Mouse (Mus musculus) heart, adult 2 months (tissue): Measurements from ENCODE around the gene 9130213A22Rik. TPM values are rescaled to one million over a fixed set of nuclear protein-coding genes. Genes with fewer than 3 reads are reported as not detected.

ENCODE experiments used
- DNase-seq, 2 experiments: peaks; one replicate each; pipeline ENCODE4 v3.0.0; 2021
- H3K27ac ChIP-seq: fragments of 200-600 bp; 2 replicates; pipeline ENCODE4 v1.8.1; 2022
- H3K27me3 ChIP-seq: fragments of 200-500 bp; 2 replicates; pipeline ENCODE4 v1.6.1; 2012; ENCODE audit warnings: mild to moderate bottlenecking, low read length, inconsistent platforms, mixed read lengths; ENCODE audit not compliant: control insufficient read depth, insufficient read depth
- H3K36me3 ChIP-seq: fragments of 200-500 bp; 2 replicates; pipeline ENCODE4 v1.6.1; 2012; ENCODE audit warnings: low read length, inconsistent platforms; ENCODE audit not compliant: control insufficient read depth, insufficient read depth
- H3K4me1 ChIP-seq: fragments of 200-500 bp; 2 replicates; pipeline ENCODE4 v1.6.1; 2011; ENCODE audit warnings: low read length; ENCODE audit not compliant: control insufficient read depth, insufficient read depth
- H3K4me3 ChIP-seq: fragments of 200-600 bp; 2 replicates; pipeline ENCODE4 v1.8.1; 2022
- H3K79me2 ChIP-seq: fragments of 200-500 bp; replicated peaks from 2 replicates; pipeline ENCODE4 v1.6.1; 2012; ENCODE audit warnings: mild to moderate bottlenecking, inconsistent platforms, low read length, moderate library complexity, mixed read lengths; ENCODE audit not compliant: control insufficient read depth, insufficient read depth
- H3K9ac ChIP-seq: fragments of 200-500 bp; 2 replicates; pipeline ENCODE4 v1.6.1; 2012; ENCODE audit warnings: low read depth, mild to moderate bottlenecking, control low read depth, inconsistent platforms, low read length, mixed read lengths
- CTCF ChIP-seq: fragments of 200-600 bp; IDR thresholded peaks from 2 replicates; pipeline ENCODE4 v1.8.1; 2022; ENCODE audit warnings: antibody characterized with exemption, mild to moderate bottlenecking, moderate library complexity
- EP300 ChIP-seq: fragments of 200-500 bp; IDR thresholded peaks from 2 replicates; pipeline ENCODE4 v1.6.1; 2011; ENCODE audit warnings: low read depth, low read length, control low read depth; ENCODE audit not compliant: insufficient read depth
- POLR2A ChIP-seq: fragments of 200-500 bp; IDR thresholded peaks from 2 replicates; pipeline ENCODE4 v1.6.1; 2011; ENCODE audit warnings: mild to moderate bottlenecking, low read depth, low read length, control low read depth; ENCODE audit not compliant: insufficient read depth
- WGBS: fragments of 180-500 bp; shearing (Covaris S2); methylation state at CpG from one replicate; pipeline ENCODE4 v1.1.7; 2018; 5-methylcytosine and 5-hydroxymethylcytosine counted together
- intact Hi-C: fragments of 180-260 bp; cut with DNase I; formaldehyde crosslinking; loops from one replicate; pipeline ENCODE4 v1.15.1; 2025
- polyA plus RNA-seq: library from polyadenylated mRNA; depleted of rRNA; stranded (reverse); fragments of >200 nt; gene quantifications from 2 replicates; pipeline ENCODE4 v1.2.3, GENCODE M21; 2012
- total RNA-seq, 2 experiments: library from RNA; stranded (reverse); gene quantifications; 2 replicates each; pipeline ENCODE4 v1.2.3; 2021

9130213A22Rik gene
- total and polyA plus RNA-seq, 3 experiments, result 0.21 to 0.82 (median 0.23) TPM

DNA sequence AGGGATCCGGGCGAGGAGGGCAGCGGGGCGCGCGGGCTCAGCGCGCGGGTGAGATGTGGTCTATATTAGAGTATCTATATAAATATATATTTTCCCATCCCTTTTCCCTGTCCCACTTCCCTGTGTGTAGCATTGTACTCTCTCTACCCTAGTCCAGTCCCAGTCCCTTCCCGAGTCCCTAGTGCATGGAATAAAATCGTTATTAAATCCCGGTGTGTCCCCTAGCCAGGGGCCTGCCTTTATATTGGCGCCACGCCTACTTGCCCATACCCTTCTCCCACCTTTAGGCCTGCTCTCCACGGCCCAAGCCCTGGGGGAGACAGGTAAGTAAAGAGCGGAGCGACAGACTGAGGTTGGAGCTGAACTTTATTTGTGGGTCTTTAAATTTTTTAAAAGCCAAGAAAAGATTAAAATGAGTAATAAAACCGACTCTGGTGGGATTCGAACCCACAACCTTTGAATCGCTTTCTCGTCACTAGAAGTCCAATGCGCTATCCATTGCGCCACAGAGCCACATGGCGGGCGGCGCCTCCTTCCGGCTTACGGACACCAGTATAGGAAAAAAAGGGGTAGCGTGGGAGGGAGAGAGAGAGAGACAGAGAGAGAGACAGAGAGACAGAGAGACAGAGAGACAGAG lies 785 bp upstream of the 9130213A22Rik start:
- peak; percentile 82 for TF ChIP-seq EP300
- TF ChIP-seq POLR2A, result 0 out of 2 replicates have a peak, but pooled peaks have one; percentile 22
- peak; percentile 27 for TF ChIP-seq CTCF
- H3K4me3 ChIP-seq, result peak overlapping the region; percentile 61
- 1% methylated on average over 29 of the region's 29 CpGs for WGBS
- peaks cover 6% of the 10 kb centered on the region; the same call in 1 of the 2 replicates for H3K4me1 ChIP-seq
- no peaks in the 10 kb centered on the region for H3K27me3 ChIP-seq
- H3K9ac ChIP-seq, result peak overlapping the region; percentile 79
- H3K27ac ChIP-seq, result peak overlapping the region; percentile 88
- peak; percentile 88 to 89 for DNase-seq
- intact Hi-C loops, result loop anchor here (5.0 kb wide), 1 partner anchor 156 kb away; the partner anchor contains the start of gene Slc25a35
- no peaks in the 10 kb centered on the region for H3K36me3 ChIP-seq
- no peaks in the 10 kb centered on the region for H3K79me2 ChIP-seq

DNA sequence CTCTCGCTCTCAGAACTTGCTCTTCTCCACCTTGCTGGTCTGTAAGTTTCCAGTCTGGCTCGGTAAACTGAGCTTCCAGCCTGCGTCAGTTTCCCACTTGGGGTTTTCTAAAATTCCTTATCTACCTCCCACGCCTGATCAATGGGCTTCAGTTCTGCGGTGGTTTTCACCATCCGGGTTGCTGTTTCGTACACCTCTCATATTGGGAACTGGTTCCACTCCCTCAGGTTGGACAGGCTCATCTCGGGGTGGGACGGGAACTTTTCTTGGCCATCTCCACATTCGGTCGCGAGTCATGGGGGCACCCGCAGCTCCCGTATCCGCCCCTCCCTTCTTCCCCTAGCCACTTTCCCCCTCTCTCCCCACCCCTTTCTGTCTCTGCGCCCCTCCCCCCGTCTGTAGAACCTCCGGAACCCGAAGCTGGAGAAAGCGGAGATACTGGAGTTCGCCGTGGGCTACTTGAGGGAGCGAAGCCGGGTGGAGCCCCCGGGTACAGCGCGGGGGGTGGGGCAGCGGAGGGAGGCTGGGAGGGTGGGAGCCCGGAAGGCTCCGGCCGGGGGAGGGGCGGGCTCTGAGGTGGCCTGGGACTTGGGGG lies 551 bp downstream of the 9130213A22Rik start:
- 2% methylated on average over 31 of the region's 32 CpGs for WGBS
- Histone ChIP-seq H3K9ac (peak overlapping the region; percentile 79), H3K4me1 (peaks cover 6% of the 10 kb centered on the region; the same call in 1 of the 2 replicates), H3K79me2 (no peaks in the 10 kb centered on the region), H3K4me3 (peak overlapping the region; percentile 61), H3K27ac (peak overlapping the region; percentile 88), H3K36me3 (no peaks in the 10 kb centered on the region), H3K27me3 (no peaks in the 10 kb centered on the region)
- no peak for DNase-seq
- intact Hi-C loops, result loop anchor here (1.0 to 5.0 kb wide), 2 partner anchors 55 to 155 kb away; partner anchors contain the start of gene Slc25a35
- no peak for TF ChIP-seq EP300
- no peak for TF ChIP-seq POLR2A
- TF ChIP-seq CTCF, result no peak

DNA sequence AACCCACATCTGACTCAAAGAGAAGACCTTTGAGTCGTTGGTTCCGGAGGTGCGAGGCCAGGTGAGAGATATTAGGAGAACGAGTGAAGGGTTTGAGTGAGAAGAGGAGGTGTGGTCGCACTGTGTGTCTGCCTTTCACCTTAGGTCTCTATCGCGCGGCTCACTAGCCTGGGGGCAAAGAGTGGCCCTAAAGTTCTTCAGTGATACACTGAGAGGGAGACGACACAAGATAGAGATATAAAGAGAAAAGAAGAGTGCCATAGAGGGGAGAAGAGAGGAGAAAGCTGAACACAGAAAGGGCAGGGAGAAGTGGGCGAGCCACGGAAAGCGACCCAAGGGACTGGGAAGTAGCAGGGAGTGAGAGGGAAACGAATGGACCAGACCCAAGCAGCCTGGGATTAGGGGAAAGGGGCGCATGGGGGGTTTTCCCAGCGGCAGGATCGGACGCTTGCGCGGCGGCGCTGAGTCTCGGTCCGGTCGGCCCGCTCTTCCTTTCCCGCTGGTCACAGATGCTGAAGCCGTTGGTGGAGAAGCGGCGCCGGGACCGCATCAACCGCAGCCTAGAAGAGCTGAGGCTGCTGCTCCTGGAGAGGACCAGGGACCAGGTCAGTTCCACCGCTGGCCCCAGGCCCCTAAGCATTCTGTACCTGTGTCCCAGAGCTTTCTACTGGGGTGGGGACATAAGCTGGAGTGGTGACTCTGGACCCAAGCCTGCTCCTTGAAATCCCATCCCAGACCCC lies 1.2 kb downstream of the 9130213A22Rik start:
- DNase-seq, result peak; percentile 59 to 69
- intact Hi-C loops, result loop anchor here (5.0 kb wide), 1 partner anchor 154 kb away; the partner anchor contains the start of gene Slc25a35
- Histone ChIP-seq H3K27ac (peak overlapping the region; percentile 88), H3K9ac (peak overlapping the region; percentile 79), H3K36me3 (no peaks in the 10 kb centered on the region), H3K4me1 (peaks cover 6% of the 10 kb centered on the region; the same call in 1 of the 2 replicates), H3K27me3 (no peaks in the 10 kb centered on the region), H3K79me2 (no peaks in the 10 kb centered on the region), H3K4me3 (peak overlapping the region; percentile 61)
- TF ChIP-seq EP300, result no peak
- no peak for TF ChIP-seq POLR2A
- TF ChIP-seq CTCF, result no peak
- WGBS, result 8% methylated on average over 33 of the region's 33 CpGs

DNA sequence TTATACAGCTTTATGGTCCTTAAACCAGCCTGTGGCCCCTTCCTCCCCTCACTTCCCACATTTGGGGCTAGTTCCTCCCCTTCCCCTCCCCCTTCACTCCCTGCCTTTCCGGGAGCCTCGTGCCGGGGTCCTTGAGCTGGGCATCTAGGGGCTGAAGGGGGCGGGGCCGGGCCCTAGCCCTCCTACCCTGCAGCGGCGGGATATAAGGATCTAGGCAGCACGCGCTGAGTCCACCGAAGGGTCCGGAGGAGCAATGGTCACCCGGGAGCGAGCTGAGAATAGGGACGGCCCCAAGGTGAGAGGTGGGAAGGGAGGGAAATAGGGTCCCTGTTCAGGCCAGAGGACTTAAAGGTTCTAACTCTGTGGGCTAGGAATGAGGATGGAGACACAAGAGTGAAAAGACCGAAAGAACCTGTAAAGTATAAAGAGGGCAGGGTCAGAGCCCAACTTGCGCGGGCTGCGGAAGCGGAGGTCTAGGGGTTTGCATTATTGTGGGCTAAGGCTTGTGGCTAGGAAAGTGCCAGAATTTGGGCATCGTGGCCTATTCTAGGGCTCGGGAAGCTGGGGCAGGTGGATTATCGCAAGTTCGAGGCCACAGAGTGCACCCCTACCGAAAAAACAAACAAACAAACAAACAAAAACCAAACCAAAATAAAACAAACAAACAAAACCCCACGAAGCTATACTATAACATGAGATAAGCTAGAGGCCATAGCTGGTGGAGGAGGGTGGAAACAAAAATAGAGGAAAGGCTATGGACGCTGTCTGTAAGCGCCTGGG lies 2.0 kb downstream of the 9130213A22Rik start, which contains the start of gene Hes7:
Gene Hes7 (plus strand): TSS at position 184 of the 780 bp plus-strand sequence.
- peak within 1 kb of the TSS; percentile 79 for H3K9ac ChIP-seq
- no peaks in the 10 kb centered on the region for H3K36me3 ChIP-seq
- peak in 1 of 2 experiments; percentile 37 for DNase-seq
- no peaks in the 10 kb centered on the region for H3K27me3 ChIP-seq
- TF ChIP-seq CTCF, result no peak
- TF ChIP-seq POLR2A, result no peak
- TF ChIP-seq EP300, result no peak
- intact Hi-C loops, result loop anchor here (5.0 kb wide), 1 partner anchor 153 kb away; the partner anchor contains the start of gene Slc25a35
- peak within 1 kb of the TSS; percentile 61 for H3K4me3 ChIP-seq
- WGBS, result 28% methylated on average over 27 of the region's 27 CpGs
- no peaks in the 10 kb centered on the region for H3K79me2 ChIP-seq
- H3K27ac ChIP-seq, result peak within 1 kb of the TSS; percentile 88
- H3K4me1 ChIP-seq, result peaks cover 2% of the 10 kb centered on the region; the same call in 1 of the 2 replicates
